Mouse (Mus musculus): ENCODE results near the gene Erc1. TPM values are rescaled to one million over a fixed set of nuclear protein-coding genes. Genes with fewer than 3 reads are reported as not detected.

The Erc1 gene
- polyA plus RNA-seq, 1 experiment: 8.4 TPM

GRCm38 (mm10) chr6:119749093-119749635, 98.8 kb downstream of the Erc1 start:
- no peak for TF ChIP-seq USF1 (IDR thresholded peaks at IDR 0.05; ENCODE audit: low read depth)
- TF ChIP-seq MYOG (IDR thresholded peaks at IDR 0.05; ENCODE audit: control insufficient read depth in 1 of 3, insufficient read depth in 1 of 3, insufficient read length in 2 of 3, low read depth in 2 of 3): no peak
- no peak for TF ChIP-seq MAX (IDR thresholded peaks at IDR 0.05; ENCODE audit: low read depth)
- no peak for TF ChIP-seq CEBPB (IDR thresholded peaks at IDR 0.05; ENCODE audit: insufficient read depth, poor library complexity, severe bottlenecking)
- TF ChIP-seq SRF (IDR thresholded peaks at IDR 0.05; ENCODE audit: control insufficient read depth, insufficient read length, low read depth): no peak
- no peak for TF ChIP-seq REST (IDR thresholded peaks at IDR 0.05; ENCODE audit: insufficient read depth, insufficient read length)
- no peak for TF ChIP-seq POLR2AphosphoS2 (IDR thresholded peaks at IDR 0.05; ENCODE audit: insufficient read length, low read depth)
- TF ChIP-seq E2F4 (IDR thresholded peaks at IDR 0.05; ENCODE audit: insufficient read depth): no peak
- no peak for TF ChIP-seq TCF12 (IDR thresholded peaks at IDR 0.05; ENCODE audit: insufficient read depth, poor library complexity, severe bottlenecking)
- no peak for TF ChIP-seq MYOD1 (IDR thresholded peaks at IDR 0.05; ENCODE audit: control insufficient read depth in 1 of 3, insufficient read length in 2 of 3, low read depth in 2 of 3)
- no peak for TF ChIP-seq POLR2A (IDR thresholded peaks at IDR 0.05; ENCODE audit: insufficient read length, low read depth)
- no peak for TF ChIP-seq TCF3 (IDR thresholded peaks at IDR 0.05; ENCODE audit: insufficient read length, low read depth)
- peaks cover 18% of the 10 kb centered on the region for H3K36me3 ChIP-seq (ENCODE audit: control insufficient read depth, insufficient read depth)

GRCm38 (mm10) chr6:119741861-119742260, 106.1 kb downstream of the Erc1 start:
- Histone ChIP-seq H3K36me3 (ENCODE audit: control insufficient read depth, insufficient read depth) (peaks cover 25% of the 10 kb centered on the region), H3K79me2 (ENCODE audit: control insufficient read depth, insufficient read depth) (no peaks in the 10 kb centered on the region), H3K4me2 (ENCODE audit: low read depth) (no peak overlapping the region), H3ac (ENCODE audit: control insufficient read depth, insufficient read length) (no peak overlapping the region), H3K4me3 (no peak overlapping the region), H3K27me3 (ENCODE audit: control insufficient read depth, insufficient read depth, insufficient read length) (no peaks in the 10 kb centered on the region)
- TF ChIP-seq POLR2AphosphoS2 (IDR thresholded peaks at IDR 0.05; ENCODE audit: insufficient read length, low read depth) (no peak), MYOD1 (IDR thresholded peaks at IDR 0.05; ENCODE audit: control insufficient read depth in 1 of 3, insufficient read length in 2 of 3, low read depth in 2 of 3) (no peak), USF1 (IDR thresholded peaks at IDR 0.05; ENCODE audit: low read depth) (no peak), CEBPB (IDR thresholded peaks at IDR 0.05; ENCODE audit: insufficient read depth, poor library complexity, severe bottlenecking) (no peak)

More at GRCm38 (mm10) chr6:119749093-119749635, 98.8 kb downstream of the Erc1 start:
- Histone ChIP-seq H3K79me2 (ENCODE audit: control insufficient read depth, insufficient read depth) (no peaks in the 10 kb centered on the region), H3K27me3 (ENCODE audit: control insufficient read depth, insufficient read depth, insufficient read length) (no peaks in the 10 kb centered on the region), H3ac (ENCODE audit: control insufficient read depth, insufficient read length) (no peak overlapping the region), H3K4me2 (ENCODE audit: low read depth) (no peak overlapping the region), H3K4me3 (no peak overlapping the region)

GRCm38 (mm10) chr6:119740541-119740940, 107.4 kb downstream of the Erc1 start:
- TF ChIP-seq USF1 (IDR thresholded peaks at IDR 0.05; ENCODE audit: low read depth): no peak
- no peak for TF ChIP-seq TCF3 (IDR thresholded peaks at IDR 0.05; ENCODE audit: insufficient read length, low read depth)
- TF ChIP-seq TCF12 (IDR thresholded peaks at IDR 0.05; ENCODE audit: insufficient read depth, poor library complexity, severe bottlenecking): no peak
- no peak for TF ChIP-seq MAX (IDR thresholded peaks at IDR 0.05; ENCODE audit: low read depth)
- no peak for TF ChIP-seq MYOG (IDR thresholded peaks at IDR 0.05; ENCODE audit: control insufficient read depth in 1 of 3, insufficient read depth in 1 of 3, insufficient read length in 2 of 3, low read depth in 2 of 3)
- TF ChIP-seq POLR2AphosphoS2 (IDR thresholded peaks at IDR 0.05; ENCODE audit: insufficient read length, low read depth): no peak
- TF ChIP-seq E2F4 (IDR thresholded peaks at IDR 0.05; ENCODE audit: insufficient read depth): no peak
- TF ChIP-seq CEBPB (IDR thresholded peaks at IDR 0.05; ENCODE audit: insufficient read depth, poor library complexity, severe bottlenecking): no peak
- no peak for TF ChIP-seq SRF (IDR thresholded peaks at IDR 0.05; ENCODE audit: control insufficient read depth, insufficient read length, low read depth)
- TF ChIP-seq REST (IDR thresholded peaks at IDR 0.05; ENCODE audit: insufficient read depth, insufficient read length): no peak
- no peak for TF ChIP-seq POLR2A (IDR thresholded peaks at IDR 0.05; ENCODE audit: insufficient read length, low read depth)
- no peak for TF ChIP-seq MYOD1 (IDR thresholded peaks at IDR 0.05; ENCODE audit: control insufficient read depth in 1 of 3, insufficient read length in 2 of 3, low read depth in 2 of 3)
- no peaks in the 10 kb centered on the region for H3K27me3 ChIP-seq (ENCODE audit: control insufficient read depth, insufficient read depth, insufficient read length)
- H3K4me3 ChIP-seq: no peak overlapping the region

GRCm38 (mm10) chr6:119738638-119739375, 109.2 kb downstream of the Erc1 start:
- Histone ChIP-seq H3K79me2 (ENCODE audit: control insufficient read depth, insufficient read depth) (no peaks in the 10 kb centered on the region), H3K27me3 (ENCODE audit: control insufficient read depth, insufficient read depth, insufficient read length) (no peaks in the 10 kb centered on the region), H3K36me3 (ENCODE audit: control insufficient read depth, insufficient read depth) (peaks cover 25% of the 10 kb centered on the region), H3K4me2 (ENCODE audit: low read depth) (no peak overlapping the region), H3ac (ENCODE audit: control insufficient read depth, insufficient read length) (no peak overlapping the region), H3K4me3 (no peak overlapping the region)
- TF ChIP-seq USF1 (IDR thresholded peaks at IDR 0.05; ENCODE audit: low read depth) (no peak), MYOG (IDR thresholded peaks at IDR 0.05; ENCODE audit: control insufficient read depth in 1 of 3, insufficient read depth in 1 of 3, insufficient read length in 2 of 3, low read depth in 2 of 3) (no peak), CEBPB (IDR thresholded peaks at IDR 0.05; ENCODE audit: insufficient read depth, poor library complexity, severe bottlenecking) (no peak), TCF12 (IDR thresholded peaks at IDR 0.05; ENCODE audit: insufficient read depth, poor library complexity, severe bottlenecking) (no peak), TCF3 (IDR thresholded peaks at IDR 0.05; ENCODE audit: insufficient read length, low read depth) (no peak), MAX (IDR thresholded peaks at IDR 0.05; ENCODE audit: low read depth) (no peak), E2F4 (IDR thresholded peaks at IDR 0.05; ENCODE audit: insufficient read depth) (no peak), POLR2A (IDR thresholded peaks at IDR 0.05; ENCODE audit: insufficient read length, low read depth) (no peak), REST (IDR thresholded peaks at IDR 0.05; ENCODE audit: insufficient read depth, insufficient read length) (no peak), SRF (IDR thresholded peaks at IDR 0.05; ENCODE audit: control insufficient read depth, insufficient read length, low read depth) (no peak)

More at GRCm38 (mm10) chr6:119740541-119740940, 107.4 kb downstream of the Erc1 start:
- Histone ChIP-seq H3K79me2 (ENCODE audit: control insufficient read depth, insufficient read depth) (no peaks in the 10 kb centered on the region), H3K36me3 (ENCODE audit: control insufficient read depth, insufficient read depth) (peaks cover 25% of the 10 kb centered on the region), H3ac (ENCODE audit: control insufficient read depth, insufficient read length) (no peak overlapping the region), H3K4me2 (ENCODE audit: low read depth) (no peak overlapping the region)
